Mouse (Mus musculus) MEL (cell line): ENCODE results near the gene Mab21l1. TPM values are rescaled to one million over a fixed set of nuclear protein-coding genes. Genes with fewer than 3 reads are reported as not detected.

Experiments used
- DNase-seq: peaks from one replicate; pipeline ENCODE4 v3.0.0; 2011; ENCODE audit warnings: low read depth, low spot score
- H3K27ac ChIP-seq: 2 replicates; pipeline ENCODE4 v1.5.1; 2012; ENCODE audit warnings: low read depth, mild to moderate bottlenecking, control low read depth, low read length, moderate library complexity; ENCODE audit not compliant: control insufficient read depth
- H3K27me3 ChIP-seq, 2 experiments: fragments of 150-350 bp in 1 of 2; sonication (generic) in 1 of 2; 2 replicates each; pipeline ENCODE4 v1.6.1; 2012; ENCODE audit warnings: low read length in 2 of 2, mild to moderate bottlenecking in 2 of 2, improper control_type of control experiment in 1 of 2, moderate library complexity in 1 of 2; ENCODE audit not compliant: insufficient read depth in 2 of 2, control insufficient read depth in 1 of 2
- H3K36me3 ChIP-seq, 2 experiments: 2 replicates each; pipeline ENCODE4 v1.6.1; 2012 to 2014; ENCODE audit warnings: low read length in 2 of 2, improper control_type of control experiment in 1 of 2, inconsistent platforms in 1 of 2, mild to moderate bottlenecking in 1 of 2; ENCODE audit not compliant: insufficient read depth in 2 of 2, control insufficient read depth in 1 of 2
- H3K4me1 ChIP-seq, 2 experiments: fragments of 150-350 bp in 1 of 2; sonication (generic) in 1 of 2; 2 replicates each; pipeline ENCODE4 v1.6.1; 2012; ENCODE audit warnings: low read length in 2 of 2, improper control_type of control experiment in 1 of 2, mild to moderate bottlenecking in 1 of 2; ENCODE audit not compliant: insufficient read depth in 2 of 2, control insufficient read depth in 1 of 2
- H3K4me3 ChIP-seq, 2 experiments: fragments of 150-350 bp in 1 of 2; sonication (generic) in 1 of 2; 2 replicates each; pipeline ENCODE4 v1.5.1; 2012; ENCODE audit warnings: low read depth in 2 of 2, low read length in 2 of 2, mild to moderate bottlenecking in 2 of 2, moderate library complexity in 2 of 2, control low read depth in 1 of 2, improper control_type of control experiment in 1 of 2; ENCODE audit not compliant: control insufficient read depth in 1 of 2, insufficient read depth in 1 of 2
- H3K79me2 ChIP-seq: 2 replicates; pipeline ENCODE4 v1.6.1; 2012; ENCODE audit warnings: mild to moderate bottlenecking, low read length, moderate library complexity; ENCODE audit not compliant: control insufficient read depth, poor library complexity, insufficient read depth
- H3K9ac ChIP-seq: 2 replicates; pipeline ENCODE4 v1.6.1; 2012; ENCODE audit warnings: low read depth, mild to moderate bottlenecking, control low read depth, low read length, moderate library complexity; ENCODE audit not compliant: control insufficient read depth, poor library complexity, severe bottlenecking
- H3K9me3 ChIP-seq: fragments of 150-350 bp; sonication (generic); replicated peaks from 2 replicates; pipeline ENCODE4 v1.6.1; 2012; ENCODE audit warnings: mild to moderate bottlenecking, low read length, improper control_type of control experiment, moderate library complexity; ENCODE audit not compliant: insufficient read depth
- BHLHE40 ChIP-seq: IDR thresholded peaks from 2 replicates; pipeline ENCODE4 v1.6.1; 2012; ENCODE audit warnings: low read depth, mild to moderate bottlenecking, inconsistent platforms, low read length, improper control_type of control experiment, borderline replicate concordance
- CHD1 ChIP-seq: IDR thresholded peaks from 2 replicates; pipeline ENCODE4 v1.6.1; 2012; ENCODE audit warnings: low read depth, mild to moderate bottlenecking, inconsistent platforms, low read length, improper control_type of control experiment
- CTCF ChIP-seq, 3 experiments: IDR thresholded peaks in 2 of 3; conservative IDR thresholded peaks in 1 of 3; 2 replicates each; pipeline ENCODE4 v1.5.1; 2011 to 2012; ENCODE audit warnings: low read length in 3 of 3, low read depth in 2 of 3, mild to moderate bottlenecking in 2 of 3, improper control_type of control experiment in 1 of 3, inconsistent platforms in 1 of 3, mixed read lengths in 1 of 3, moderate library complexity in 1 of 3; ENCODE audit not compliant: control insufficient read depth in 1 of 3, insufficient read depth in 1 of 3, poor library complexity in 1 of 3, severe bottlenecking in 1 of 3
- E2F4 ChIP-seq: IDR thresholded peaks from 2 replicates; pipeline ENCODE4 v1.6.1; 2011; ENCODE audit warnings: low read depth, low read length, improper control_type of control experiment, borderline replicate concordance
- ELF1 ChIP-seq: IDR thresholded peaks from 2 replicates; pipeline ENCODE4 v1.6.1; 2014; ENCODE audit warnings: low read depth, mild to moderate bottlenecking, inconsistent platforms, low read length, improper control_type of control experiment, moderate library complexity
- EP300 ChIP-seq, 2 experiments: IDR thresholded peaks; 2 replicates each; pipeline ENCODE4 v1.6.1; 2011; ENCODE audit warnings: improper control_type of control experiment in 2 of 2, low read length in 2 of 2, low read depth in 1 of 2, mild to moderate bottlenecking in 1 of 2
- ETS1 ChIP-seq: IDR thresholded peaks from 2 replicates; pipeline ENCODE4 v1.6.1; 2012; ENCODE audit warnings: low read depth, mild to moderate bottlenecking, inconsistent platforms, low read length, improper control_type of control experiment, moderate library complexity
- GATA1 ChIP-seq: IDR thresholded peaks from 2 replicates; pipeline ENCODE4 v1.6.1; 2011; ENCODE audit warnings: low read depth, low read length, improper control_type of control experiment
- KAT2A ChIP-seq: conservative IDR thresholded peaks from 2 replicates; pipeline ENCODE4 v1.6.1; 2012; ENCODE audit warnings: low read depth, low read length, improper control_type of control experiment, inconsistent platforms
- MAX ChIP-seq: IDR thresholded peaks from 2 replicates; pipeline ENCODE4 v1.6.1; 2011; ENCODE audit warnings: low read length, improper control_type of control experiment
- MAZ ChIP-seq: IDR thresholded peaks from 2 replicates; pipeline ENCODE4 v1.6.1; 2012; ENCODE audit warnings: low read depth, mild to moderate bottlenecking, inconsistent platforms, low read length, improper control_type of control experiment
- MEF2A ChIP-seq: IDR thresholded peaks from 2 replicates; pipeline ENCODE4 v1.6.1; 2014; ENCODE audit warnings: low read depth, mild to moderate bottlenecking, inconsistent platforms, low read length, improper control_type of control experiment; ENCODE audit not compliant: poor library complexity, insufficient replicate concordance, severe bottlenecking; ENCODE audit errors: extremely low read depth
- MYB ChIP-seq: IDR thresholded peaks from 2 replicates; pipeline ENCODE4 v1.6.1; 2011; ENCODE audit warnings: mild to moderate bottlenecking, low read depth, low read length, improper control_type of control experiment
- MYC ChIP-seq: IDR thresholded peaks from 2 replicates; pipeline ENCODE4 v1.6.1; 2011; ENCODE audit warnings: low read depth, mild to moderate bottlenecking, low read length, improper control_type of control experiment, moderate library complexity
- NELFE ChIP-seq: IDR thresholded peaks from 2 replicates; pipeline ENCODE4 v1.6.1; 2011; ENCODE audit warnings: low read depth, low read length, improper control_type of control experiment
- NRF1 ChIP-seq: IDR thresholded peaks from 2 replicates; pipeline ENCODE4 v1.6.1; 2014; ENCODE audit warnings: low read depth, mild to moderate bottlenecking, inconsistent platforms, low read length, improper control_type of control experiment, moderate library complexity; ENCODE audit not compliant: poor library complexity, insufficient read depth, severe bottlenecking
- RAD21 ChIP-seq: IDR thresholded peaks from 2 replicates; pipeline ENCODE4 v1.6.1; 2011; ENCODE audit warnings: mild to moderate bottlenecking, low read depth, low read length, improper control_type of control experiment
- SIN3A ChIP-seq: IDR thresholded peaks from 2 replicates; pipeline ENCODE4 v1.6.1; 2012; ENCODE audit warnings: low read length, improper control_type of control experiment, inconsistent platforms
- SMC3 ChIP-seq: IDR thresholded peaks from 2 replicates; pipeline ENCODE4 v1.6.1; 2011; ENCODE audit warnings: low read depth, low read length, improper control_type of control experiment
- TBP ChIP-seq: IDR thresholded peaks from 2 replicates; pipeline ENCODE4 v1.8.0; 2011; ENCODE audit warnings: low read depth, low read length, improper control_type of control experiment
- TCF12 ChIP-seq: IDR thresholded peaks from 2 replicates; pipeline ENCODE4 v1.6.1; 2014; ENCODE audit warnings: low read depth, mild to moderate bottlenecking, inconsistent platforms, low read length, improper control_type of control experiment, moderate library complexity
- ZC3H11A ChIP-seq: IDR thresholded peaks from 2 replicates; pipeline ENCODE4 v1.6.1; 2012; ENCODE audit warnings: low read depth, mild to moderate bottlenecking, inconsistent platforms, low read length, improper control_type of control experiment
- ZKSCAN1 ChIP-seq: IDR thresholded peaks from 2 replicates; pipeline ENCODE4 v1.6.1; 2012; ENCODE audit warnings: low read depth, mild to moderate bottlenecking, inconsistent platforms, low read length, improper control_type of control experiment, moderate library complexity
- ZNF384 ChIP-seq: IDR thresholded peaks from 2 replicates; pipeline ENCODE4 v1.6.1; 2012; ENCODE audit warnings: low read depth, mild to moderate bottlenecking, inconsistent platforms, low read length, improper control_type of control experiment
- polyA plus RNA-seq, 2 experiments: library from polyadenylated mRNA; stranded (reverse) in 1 of 2; unstranded in 1 of 2; fragments of >175 nt in 1 of 2; fragments of >200 nt in 1 of 2; gene quantifications; 2 replicates each; pipeline versions ENCODE4 v1.2.1 to v1.2.4; 2012; ENCODE audit warnings: low replicate concordance in 2 of 2, low read depth in 1 of 2; ENCODE audit not compliant: insufficient read length in 2 of 2, insufficient read depth in 1 of 2, missing spikeins in 1 of 2
- total RNA-seq: library from RNA; depleted of rRNA; stranded (reverse); fragments of 300-350 nt; gene quantifications from 2 replicates; pipeline ENCODE4 v1.2.3, GENCODE M21; 2012

Mab21l1 gene
- total and polyA plus RNA-seq, 3 experiments: not detected

DNA sequence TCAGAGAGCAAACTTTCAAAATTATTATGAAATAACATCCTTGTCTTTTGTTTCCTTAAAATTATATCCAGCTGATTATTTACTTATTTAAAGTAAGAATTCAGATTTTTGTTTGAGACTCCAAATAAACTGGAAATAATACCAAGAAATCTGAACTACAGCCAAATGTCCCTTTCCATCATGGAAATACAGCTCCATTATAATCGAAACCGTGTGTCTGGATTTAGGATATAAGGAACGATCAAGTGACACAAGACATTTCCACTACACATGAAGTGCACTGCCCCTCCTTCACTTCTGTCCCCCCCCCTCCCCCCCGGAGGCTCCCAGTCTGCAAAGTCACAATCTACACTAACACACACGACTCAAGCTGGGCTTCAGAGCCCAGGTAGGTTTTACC, 33.8 kb downstream of the Mab21l1 start:
- DNase-seq: no peak
- H3K36me3 ChIP-seq: 0 out of 4 replicates have a peak, but pooled peaks cover 0 to 2% of the 10 kb centered on the region in 2 experiments
- H3K27me3 ChIP-seq: no peaks in the 10 kb centered on the region; a peak in 1 of 4 replicates
- no peak for TF ChIP-seq E2F4
- no peak for TF ChIP-seq EP300 (IDR thresholded peaks at IDR 0.05; ENCODE audit: low read depth in 1 of 2, low read length in 2 of 2)
- TF ChIP-seq, all 39 proteins: peak for 0
- H3K27ac ChIP-seq: no peak overlapping the region
- no peaks in the 10 kb centered on the region; a peak in 1 of 4 replicates for H3K4me1 ChIP-seq
- no peak overlapping the region for H3K4me3 ChIP-seq
- H3K9me3 ChIP-seq: no peaks in the 10 kb centered on the region
- no peaks in the 10 kb centered on the region for H3K79me2 ChIP-seq
- H3K9ac ChIP-seq: no peak overlapping the region

GRCm38 (mm10) chr3:55816638-55817375, 34.5 kb downstream of the Mab21l1 start:
- Histone ChIP-seq H3K4me3 (peak overlapping the region in 1 of 2 experiments; percentile 21; a peak in 2 of 4 replicates), H3K36me3 (0 out of 4 replicates have a peak, but pooled peaks cover 0 to 2% of the 10 kb centered on the region in 2 experiments), H3K9me3 (no peaks in the 10 kb centered on the region), H3K27ac (no peak overlapping the region), H3K79me2 (no peaks in the 10 kb centered on the region), H3K4me1 (no peaks in the 10 kb centered on the region; a peak in 1 of 4 replicates), H3K9ac (no peak overlapping the region), H3K27me3 (no peaks in the 10 kb centered on the region; a peak in 1 of 4 replicates)
- TF ChIP-seq ETS1 (0 out of 2 replicates have a peak, but pooled peaks have one; percentile 29), MYB (no peak), CTCF (IDR thresholded peaks at IDR 0.05 in 2 of 3, conservative IDR thresholded peaks at IDR 0.05 in 1 of 3; ENCODE audit: control insufficient read depth in 1 of 3, insufficient read depth in 1 of 3, low read depth in 2 of 3, low read length in 3 of 3, poor library complexity in 1 of 3, severe bottlenecking in 1 of 3) (no peak), NRF1 (no peak), KAT2A (no peak), ZKSCAN1 (no peak), ZC3H11A (no peak), CHD1 (no peak), MYC (no peak), BHLHE40 (no peak), ELF1 (peak; percentile 40; the same call in 1 of the 2 replicates), MAX (no peak), MAZ (no peak), TBP (peak; percentile 28; the same call in 1 of the 2 replicates), TCF12 (no peak), GATA1 (no peak), MEF2A (no peak), SMC3 (no peak), EP300 (IDR thresholded peaks at IDR 0.05; ENCODE audit: low read depth in 1 of 2, low read length in 2 of 2) (peak; percentile 24 to 36; a peak in 3 of 4 replicates), ZNF384 (no peak), E2F4 (no peak), NELFE (no peak), RAD21 (no peak), SIN3A (no peak)
- DNase-seq: peak; percentile 80
